Mouse (Mus musculus) MN1 (cell line): Measurements from ENCODE around the gene AA792892.
"Not testable (repeated sequence)": the region's sequence is repeated elsewhere in the genome, so short reads cannot be mapped to it uniquely, and the experiment has no call there.

ENCODE experiments used
- DNase-seq: peaks from one replicate; pipeline ENCODE4 v3.0.0-alpha.2; 2016; ENCODE audit warnings: low spot score

Gene AA792892

DNA sequence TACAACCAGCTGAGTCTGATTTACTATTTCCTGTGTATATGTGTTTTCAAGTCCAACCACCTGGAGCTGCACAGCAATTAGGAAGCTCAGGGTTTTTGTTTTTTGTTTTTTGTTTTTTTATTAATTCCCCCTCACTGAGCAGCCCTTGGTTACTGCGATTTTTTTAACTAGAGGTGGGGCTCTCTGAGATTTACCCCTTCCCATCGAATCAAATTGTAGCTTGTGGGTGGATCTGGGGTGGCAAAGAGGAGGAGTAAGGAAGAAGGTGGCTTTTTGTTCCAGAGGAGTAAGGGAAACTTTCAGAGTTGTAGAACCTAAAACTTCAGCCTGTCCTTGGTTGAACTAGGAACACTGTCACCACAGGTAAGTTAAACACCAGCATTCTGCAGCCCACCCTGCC, at the start of gene AA792892:
AA792892 (plus strand) TSS at position 301 of the 400 bp plus-strand sequence.
- DNase-seq: not testable (repeated sequence)

DNA sequence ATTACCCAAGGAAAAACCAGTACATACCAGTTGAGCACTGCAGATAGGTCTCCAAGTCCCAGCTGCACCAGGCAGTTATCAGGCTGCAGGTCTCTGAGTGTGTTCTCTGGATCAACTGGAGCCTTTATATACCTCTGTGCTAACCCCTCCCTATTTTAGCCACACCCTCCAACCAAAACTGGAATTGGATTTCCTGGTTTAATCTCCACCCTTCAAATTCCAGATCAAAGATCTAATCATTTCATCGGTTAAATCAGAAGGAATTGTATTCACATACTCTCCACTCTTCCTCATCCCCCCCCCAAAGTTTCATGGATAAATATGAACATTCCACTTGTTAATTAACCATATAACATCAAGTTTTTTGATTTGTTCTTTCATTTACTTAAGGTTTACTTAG, 32.9 kb upstream of the AA792892 start, which contains the start of gene A430089I19Rik:
A430089I19Rik (minus strand) TSS at position 101 of the 400 bp plus-strand sequence.
- DNase-seq: not testable (repeated sequence)

DNA sequence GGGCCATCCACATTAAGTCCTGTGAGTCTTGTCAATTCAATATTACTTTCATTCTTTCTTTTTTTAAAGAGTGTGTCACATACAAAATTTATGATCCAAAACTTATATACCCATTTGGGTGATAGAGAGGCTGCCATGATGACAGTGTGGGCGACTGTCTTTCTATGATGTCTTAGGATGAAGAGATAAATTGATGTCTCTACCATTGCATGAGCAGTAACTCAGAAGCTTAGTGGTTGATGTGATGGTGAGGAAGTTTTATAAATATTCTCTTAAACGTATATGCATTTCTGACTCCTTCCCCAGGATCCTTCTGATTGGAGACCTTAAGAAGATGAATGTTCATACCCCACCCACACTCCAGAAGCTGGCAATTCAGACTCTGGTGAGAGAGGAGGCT, 25.4 kb upstream of the AA792892 start, which contains the start of gene Gm6502:
Gm6502 (plus strand) TSS at position 301 of the 400 bp plus-strand sequence.
- not testable (repeated sequence) for DNase-seq
